Mouse (Mus musculus) neutrophil, adult 83 days (primary cell): ENCODE measurements around the gene Map3k14. TPM values are rescaled to one million over a fixed set of nuclear protein-coding genes. Genes with fewer than 3 reads are reported as not detected.

ENCODE experiments used
- total RNA-seq, 2 experiments: library from RNA; stranded (reverse); gene quantifications; one replicate each; pipeline ENCODE4 v1.2.4; 2023

Map3k14 gene
- 10 to 100 TPM; 27.9 to 35.2 TPM for total RNA-seq

DNA sequence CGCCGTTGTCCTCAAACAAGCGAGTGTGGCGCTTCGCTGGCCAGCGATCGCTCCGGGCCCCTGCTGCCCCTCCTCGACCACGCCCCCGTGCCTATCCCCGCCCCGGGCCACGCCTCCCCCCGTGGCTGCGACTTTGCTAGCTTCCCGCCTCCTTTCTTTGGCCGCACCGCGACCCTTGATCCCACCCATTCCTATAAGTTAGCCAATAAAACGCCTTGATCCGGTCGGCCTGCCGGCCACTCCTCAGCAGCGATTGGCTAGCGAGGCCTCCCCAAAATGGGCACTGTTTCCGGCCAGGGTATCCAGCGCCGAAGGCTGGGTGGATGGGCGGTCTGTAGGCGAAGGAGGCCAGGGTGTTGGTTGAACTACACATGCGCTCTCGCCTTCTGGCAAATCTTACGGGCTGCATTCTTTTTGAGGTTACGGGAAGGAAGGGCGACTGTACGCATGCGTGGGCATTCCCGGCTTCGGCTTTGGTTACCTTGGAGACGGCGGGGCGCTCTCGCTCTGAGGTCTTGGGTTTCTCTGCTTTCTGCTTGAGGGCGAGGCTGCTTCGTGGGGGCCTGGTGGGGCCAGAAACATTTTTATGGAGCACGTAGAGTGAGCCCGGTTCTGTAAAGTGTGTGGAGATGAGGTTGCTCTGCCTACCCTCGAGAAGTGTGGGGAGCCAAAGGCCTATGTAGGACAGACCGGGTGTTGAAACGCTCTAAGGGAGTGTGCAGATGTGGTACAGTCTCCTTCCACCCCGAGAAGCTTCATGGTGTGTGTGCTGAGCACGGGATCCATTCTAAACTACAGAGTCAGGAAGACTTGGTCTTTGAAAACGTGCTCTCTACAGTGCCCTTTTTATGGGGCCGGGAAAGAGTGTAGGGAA, at the start of gene Map3k14:
TSS of gene Map3k14 (minus strand) at position 127 of the 874 bp plus-strand sequence.

DNA sequence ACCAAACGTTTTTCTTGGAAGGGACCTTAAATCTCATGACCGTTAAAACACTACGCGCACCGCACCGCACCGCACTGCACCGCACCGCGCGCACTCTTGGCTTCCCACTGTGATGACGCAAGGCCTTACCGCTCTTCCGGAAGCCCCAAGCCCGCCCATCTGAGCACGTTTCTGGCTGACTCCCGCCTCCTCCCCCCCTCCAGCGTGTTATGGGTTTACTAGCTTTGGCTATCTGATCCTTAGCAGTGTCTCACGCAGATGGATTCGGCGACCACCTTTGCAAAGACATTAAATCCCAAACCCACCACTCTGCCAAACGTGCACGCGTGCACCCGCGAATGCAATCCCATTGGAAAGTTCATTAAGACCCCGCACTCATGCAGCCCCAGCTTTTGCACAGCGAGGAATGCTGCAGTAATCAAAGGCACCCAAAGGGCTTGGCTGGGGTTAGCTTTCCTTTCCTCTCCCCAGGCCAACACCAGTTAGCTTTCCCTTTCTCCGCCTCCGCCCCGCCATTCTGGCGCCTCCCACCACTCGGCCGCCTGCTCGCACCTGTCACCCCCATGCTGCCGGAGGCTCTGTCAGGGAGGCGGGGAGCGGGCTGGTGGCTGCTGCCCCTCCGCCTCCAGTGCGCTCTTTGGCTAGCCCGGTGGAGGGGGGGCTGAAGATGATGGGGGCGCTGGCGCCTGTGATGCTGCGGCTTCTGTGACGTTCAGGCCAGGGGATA, 49.3 kb downstream of the Map3k14 start, which contains the start of gene Spata32:
TSS of gene Spata32 (minus strand) at position 643 of the 727 bp plus-strand sequence.

DNA sequence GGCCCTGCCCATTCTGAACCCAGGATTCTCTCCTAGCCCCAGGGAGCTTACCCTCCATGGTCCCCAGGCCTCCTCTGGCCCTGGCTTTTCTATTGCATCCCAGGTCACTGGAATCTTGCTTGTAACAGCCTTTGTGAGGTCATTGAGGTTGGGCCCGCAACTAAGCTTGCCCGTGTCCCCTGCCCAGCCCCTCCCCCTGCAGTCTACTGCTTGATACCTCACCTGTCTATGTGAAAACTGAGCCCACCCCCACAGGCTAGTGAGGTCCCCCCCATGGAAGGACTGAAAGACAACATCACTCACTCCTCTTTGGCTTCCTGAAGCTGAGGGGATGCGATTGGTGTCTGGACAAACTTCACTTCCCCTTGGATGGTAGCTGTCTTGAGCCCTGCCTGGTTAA, 58.8 kb downstream of the Map3k14 start, which contains the start of gene 1700023F06Rik:
TSS of gene 1700023F06Rik (minus strand) at position 101 of the 400 bp plus-strand sequence.

DNA sequence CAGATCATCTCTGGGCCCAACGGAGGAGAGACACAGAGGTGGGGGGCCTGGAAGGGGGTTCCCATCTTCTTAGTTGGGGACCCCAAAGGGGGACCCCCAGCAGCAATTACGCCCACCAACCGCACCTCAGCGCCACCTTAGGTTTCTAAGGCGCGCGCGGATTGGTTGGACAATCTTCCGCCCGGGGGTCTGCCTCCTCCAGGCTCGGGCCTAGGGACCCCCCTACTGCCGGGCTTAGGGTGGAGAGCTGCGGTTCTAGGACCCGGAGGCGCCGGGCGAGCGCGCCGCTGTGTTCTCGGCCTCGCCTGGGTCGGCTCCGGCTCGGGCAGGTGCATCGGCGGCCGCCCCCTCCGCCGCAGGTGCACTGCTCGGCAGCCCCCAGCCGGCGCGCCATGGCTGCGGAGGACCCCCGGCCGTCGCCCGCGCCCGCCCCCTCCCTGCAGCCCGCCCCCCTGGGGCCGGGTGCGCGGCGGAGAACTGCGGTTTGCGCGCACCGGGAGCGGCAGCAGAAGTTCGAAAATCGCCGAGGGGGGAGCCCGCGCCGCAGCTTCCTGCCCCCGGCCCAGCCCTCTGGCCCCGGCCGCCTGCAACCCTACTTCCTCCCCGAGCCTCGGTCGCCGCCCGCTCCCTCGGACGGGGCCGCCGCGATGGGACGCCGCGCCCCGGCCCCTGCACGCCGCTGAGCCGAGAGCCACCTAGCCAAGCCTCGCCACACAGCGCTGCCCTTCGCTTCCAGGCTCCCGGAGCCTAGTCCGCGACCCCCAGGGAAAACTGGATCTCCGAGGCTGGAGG, 96.6 kb downstream of the Map3k14 start, which contains the start of gene Fmnl1:
TSS of gene Fmnl1 (plus strand) at position 614 of the 792 bp plus-strand sequence.

Other genes starting within 250 kb of the Map3k14 start
- gene Nmt1, start 239.3 kb downstream of the Map3k14 start, total RNA-seq, result 10 to 100 TPM; 61.4 to 63.8 TPM
- gene Dcakd, start 239.1 kb downstream of the Map3k14 start, total RNA-seq, result 10 to 100 TPM; 19.6 to 21.8 TPM
- under 1 TPM; 0.33 to 0.59 TPM for gene Plcd3, start 165.8 kb downstream of the Map3k14 start, total RNA-seq
- gene Acbd4, start 165.8 kb downstream of the Map3k14 start, total RNA-seq, result 10 to 100 TPM; 16.9 to 19.3 TPM
- gene Hexim1, start 151.2 kb downstream of the Map3k14 start, total RNA-seq, result 10 to 100 TPM; 33.5 to 37.7 TPM
- gene Hexim2, start 135.0 kb downstream of the Map3k14 start, total RNA-seq, result 1 to 10 TPM; 1.7 to 2.1 TPM
- 100 to 1,000 TPM; 465 to 579 TPM for gene Fmnl1, start 96.4 kb downstream of the Map3k14 start, total RNA-seq
- not detected for gene 1700023F06Rik, start 58.9 kb downstream of the Map3k14 start, total RNA-seq
- not detected for gene Spata32, start 49.0 kb downstream of the Map3k14 start, total RNA-seq
- 10 to 100 TPM; 57.0 to 60.2 TPM for gene Arhgap27, start 96.2 kb upstream of the Map3k14 start, total RNA-seq
- gene Plekhm1, start 145.2 kb upstream of the Map3k14 start, total RNA-seq, result 10 to 100 TPM; 42.6 to 46.1 TPM
- gene Lrrc37a, start 237.1 kb upstream of the Map3k14 start, total RNA-seq, result not detected